Mouse (Mus musculus): ENCODE results near the gene Bicd1. TPM values are rescaled to one million over a fixed set of nuclear protein-coding genes. Genes with fewer than 3 reads are reported as not detected.
"Not testable (repeated sequence)": the region's sequence is repeated elsewhere in the genome, so short reads cannot be mapped to it uniquely, and the experiment has no call there.

Gene Bicd1
- polyA plus RNA-seq, 2 experiments, result 0.20 to 0.75 TPM

GRCm38 (mm10) chr6:149445854-149446253 is 37.2 kb downstream of the Bicd1 start:
- Histone ChIP-seq H3K4me2 (ENCODE audit: low read depth) (no peak overlapping the region), H3K9me3 (ENCODE audit: control insufficient read depth, low read length) (no peaks in the 10 kb centered on the region), H3K9ac (replicated peaks) (no peak overlapping the region), H3K27ac (no peak overlapping the region), H3K27me3 (ENCODE audit: control insufficient read depth, insufficient read depth, low read length) (no peaks in the 10 kb centered on the region), H3K4me1 (replicated peaks; ENCODE audit: control insufficient read depth in 2 of 2, insufficient read depth in 2 of 2, low read length in 1 of 2) (no peaks in the 10 kb centered on the region), H3K4me3 (ENCODE audit: insufficient read depth in 1 of 2, low read depth in 2 of 2, low read length in 2 of 2) (no peak overlapping the region), H3K36me3 (replicated peaks; ENCODE audit: control insufficient read depth, insufficient read depth, low read depth) (no peaks in the 10 kb centered on the region)
- DNase-seq (ENCODE audit: low read depth in 3 of 3, low spot score in 3 of 3) (no peak), ATAC-seq (ENCODE audit: insufficient read depth) (0 out of 2 replicates have a peak, but pooled peaks have one; percentile 13)
- WGBS (ENCODE audit: insufficient replicate concordance), result 64% methylated on average over 10 of the region's 10 CpGs
- no peak for TF ChIP-seq EP300 (IDR thresholded peaks at IDR 0.05; ENCODE audit: low read depth)
- no peak for TF ChIP-seq CTCF (IDR thresholded peaks at IDR 0.05; ENCODE audit: low read depth)

GRCm38 (mm10) chr6:149457324-149457723 is 48.6 kb downstream of the Bicd1 start:
- H3K4me3 ChIP-seq (ENCODE audit: insufficient read depth in 1 of 2, low read depth in 2 of 2, low read length in 2 of 2), result no peak overlapping the region
- DNase-seq (ENCODE audit: low read depth in 3 of 3, low spot score in 3 of 3), result no peak
- no peaks in the 10 kb centered on the region for H3K27me3 ChIP-seq (ENCODE audit: control insufficient read depth, insufficient read depth, low read length)
- H3K4me2 ChIP-seq (ENCODE audit: low read depth), result no peak overlapping the region
- no peak overlapping the region for H3K27ac ChIP-seq
- TF ChIP-seq CTCF (IDR thresholded peaks at IDR 0.05; ENCODE audit: low read depth), result no peak
- no peak for TF ChIP-seq EP300 (IDR thresholded peaks at IDR 0.05; ENCODE audit: low read depth)
- ATAC-seq (ENCODE audit: insufficient read depth), result no peak
- H3K9ac ChIP-seq (replicated peaks), result no peak overlapping the region
- no peaks in the 10 kb centered on the region for H3K4me1 ChIP-seq (replicated peaks; ENCODE audit: control insufficient read depth in 2 of 2, insufficient read depth in 2 of 2, low read length in 1 of 2)
- H3K9me3 ChIP-seq (ENCODE audit: control insufficient read depth, low read length), result no peaks in the 10 kb centered on the region
- no peaks in the 10 kb centered on the region for H3K36me3 ChIP-seq (replicated peaks; ENCODE audit: control insufficient read depth, insufficient read depth, low read depth)

DNA sequence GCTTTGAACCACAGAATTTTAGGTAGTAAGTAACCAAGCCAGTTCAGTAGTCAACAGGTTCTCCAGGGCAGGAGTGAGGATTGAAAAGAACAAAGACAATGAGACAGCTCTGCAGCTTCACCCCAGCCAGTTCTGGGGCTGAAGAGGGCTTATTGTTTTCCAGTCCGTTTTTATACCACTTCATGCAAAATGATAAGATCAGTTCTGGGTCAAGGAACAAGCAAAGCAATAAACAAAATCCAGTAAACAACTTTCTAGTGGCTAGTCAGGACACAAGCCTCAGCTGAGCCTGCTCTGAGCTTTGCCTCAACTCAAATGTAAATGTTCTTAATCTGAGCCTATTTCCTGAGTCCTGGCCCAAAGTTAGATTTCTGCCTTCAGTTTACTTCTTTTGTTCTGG is 52.3 kb downstream of the Bicd1 start:
- H3K36me3 ChIP-seq (replicated peaks; ENCODE audit: control insufficient read depth, insufficient read depth, low read depth), result no peaks in the 10 kb centered on the region
- no peaks in the 10 kb centered on the region for H3K9me3 ChIP-seq (ENCODE audit: control insufficient read depth, low read length)
- no peak for DNase-seq (ENCODE audit: low read depth in 3 of 3, low spot score in 3 of 3)
- 12% methylated on average over 1 of the region's 1 CpGs for WGBS (ENCODE audit: insufficient replicate concordance)
- H3K9ac ChIP-seq (replicated peaks), result no peak overlapping the region
- ATAC-seq (ENCODE audit: insufficient read depth), result no peak
- no peaks in the 10 kb centered on the region for H3K4me1 ChIP-seq (replicated peaks; ENCODE audit: control insufficient read depth in 2 of 2, insufficient read depth in 2 of 2, low read length in 1 of 2)
- no peaks in the 10 kb centered on the region for H3K27me3 ChIP-seq (ENCODE audit: control insufficient read depth, insufficient read depth, low read length)
- no peak overlapping the region for H3K4me3 ChIP-seq (ENCODE audit: insufficient read depth in 1 of 2, low read depth in 2 of 2, low read length in 2 of 2)
- H3K4me2 ChIP-seq (ENCODE audit: low read depth), result no peak overlapping the region
- H3K27ac ChIP-seq, result no peak overlapping the region
- no peak for TF ChIP-seq EP300 (IDR thresholded peaks at IDR 0.05; ENCODE audit: low read depth)
- TF ChIP-seq CTCF (IDR thresholded peaks at IDR 0.05; ENCODE audit: low read depth), result no peak

DNA sequence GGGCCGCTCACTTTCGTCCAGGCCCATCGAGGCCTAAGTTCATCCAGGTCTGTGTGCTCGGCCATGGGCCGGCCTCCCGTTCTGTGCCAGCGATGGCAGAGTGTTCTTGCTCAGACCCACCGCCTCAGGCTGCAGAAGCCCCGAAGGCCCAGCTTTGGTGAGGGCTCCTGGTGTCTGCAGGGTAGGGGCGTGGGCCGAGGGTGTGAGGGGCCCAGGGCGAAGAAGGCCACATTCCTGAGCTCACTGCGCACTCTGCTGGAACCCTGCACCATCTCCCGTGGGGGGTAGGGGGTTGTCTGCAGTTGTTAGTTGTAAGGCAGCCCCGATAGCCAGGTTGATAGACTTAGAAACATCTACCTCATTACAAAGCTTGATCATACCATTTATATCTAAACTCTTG is 62.8 kb downstream of the Bicd1 start:
- Histone ChIP-seq H3K27me3 (ENCODE audit: control insufficient read depth, insufficient read depth, low read length) (no peaks in the 10 kb centered on the region), H3K4me1 (replicated peaks; ENCODE audit: control insufficient read depth in 2 of 2, insufficient read depth in 2 of 2, low read length in 1 of 2) (no peaks in the 10 kb centered on the region), H3K4me2 (ENCODE audit: low read depth) (no peak overlapping the region), H3K36me3 (replicated peaks; ENCODE audit: control insufficient read depth, insufficient read depth, low read depth) (no peaks in the 10 kb centered on the region), H3K9ac (replicated peaks) (no peak overlapping the region), H3K9me3 (ENCODE audit: control insufficient read depth, low read length) (no peaks in the 10 kb centered on the region), H3K4me3 (ENCODE audit: insufficient read depth in 1 of 2, low read depth in 2 of 2, low read length in 2 of 2) (no peak overlapping the region), H3K27ac (no peak overlapping the region)
- WGBS (ENCODE audit: insufficient replicate concordance), result 71% methylated on average over 15 of the region's 15 CpGs
- no peak for TF ChIP-seq EP300 (IDR thresholded peaks at IDR 0.05; ENCODE audit: low read depth)
- TF ChIP-seq CTCF (IDR thresholded peaks at IDR 0.05; ENCODE audit: low read depth), result no peak
- no peak; the same call in 1 of the 2 replicates for ATAC-seq (ENCODE audit: insufficient read depth)
- no peak for DNase-seq (ENCODE audit: low read depth in 3 of 3, low spot score in 3 of 3)

DNA sequence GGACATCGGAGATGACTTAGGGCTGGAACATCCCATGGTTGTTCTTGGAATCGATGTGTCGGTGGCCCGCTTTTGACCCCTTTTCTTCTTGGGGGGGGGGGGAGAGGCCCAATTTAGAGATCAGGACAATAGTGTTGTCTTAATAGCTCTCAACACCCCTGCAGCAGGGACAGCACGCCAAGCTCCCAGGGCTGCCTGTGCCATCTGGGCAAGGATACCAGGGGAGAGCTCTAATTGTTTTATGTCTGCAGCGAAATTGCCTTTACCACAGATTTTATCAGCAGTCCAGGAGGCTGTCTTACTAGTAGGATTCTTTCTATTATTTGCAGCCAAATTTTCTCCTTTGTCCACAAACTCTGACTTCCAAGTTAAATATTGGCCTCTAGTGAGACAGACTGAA is 63.8 kb downstream of the Bicd1 start:
- not testable (repeated sequence) for H3K27me3 ChIP-seq (ENCODE audit: control insufficient read depth, insufficient read depth, low read length); H3K9me3 ChIP-seq (ENCODE audit: control insufficient read depth, low read length); H3K4me3 ChIP-seq (ENCODE audit: insufficient read depth in 1 of 2, low read depth in 2 of 2, low read length in 2 of 2); H3K36me3 ChIP-seq (replicated peaks; ENCODE audit: control insufficient read depth, insufficient read depth, low read depth); H3K4me2 ChIP-seq (ENCODE audit: low read depth); H3K27ac ChIP-seq; H3K4me1 ChIP-seq (replicated peaks; ENCODE audit: control insufficient read depth in 2 of 2, insufficient read depth in 2 of 2, low read length in 1 of 2); ATAC-seq (ENCODE audit: insufficient read depth); DNase-seq (ENCODE audit: low read depth in 3 of 3, low spot score in 3 of 3); H3K9ac ChIP-seq (replicated peaks)
- 55% methylated on average over 6 of the region's 6 CpGs for WGBS (ENCODE audit: insufficient replicate concordance)

- H3K4me3 ChIP-seq (ENCODE audit: insufficient read depth in 1 of 2, low read depth in 2 of 2, low read length in 2 of 2); H3K4me1 ChIP-seq (replicated peaks; ENCODE audit: control insufficient read depth in 2 of 2, insufficient read depth in 2 of 2, low read length in 1 of 2); H3K36me3 ChIP-seq (replicated peaks; ENCODE audit: control insufficient read depth, insufficient read depth, low read depth); H3K9me3 ChIP-seq (ENCODE audit: control insufficient read depth, low read length); ATAC-seq (ENCODE audit: insufficient read depth); H3K9ac ChIP-seq (replicated peaks); H3K27me3 ChIP-seq (ENCODE audit: control insufficient read depth, insufficient read depth, low read length); H3K27ac ChIP-seq; DNase-seq (ENCODE audit: low read depth in 3 of 3, low spot score in 3 of 3); H3K4me2 ChIP-seq (ENCODE audit: low read depth): not testable (repeated sequence)
- WGBS (ENCODE audit: insufficient replicate concordance), result 85% methylated on average over 5 of the region's 5 CpGs
Measured at GRCm38 (mm10) chr6:149481868-149482267, 73.2 kb downstream of the Bicd1 start.
